Comparison of ENCODE assay signal across 24 mouse cellular contexts in genomic region chr15:93846797-93847196, GRCm38 (mm10).
DNase-seq lines count a peak whose midpoint lies in the region; ATAC-seq and TF ChIP-seq lines count a peak whose summit lies in the region.
"Had no signal": no experiment of that assay in that cellular context is flagged by ENCODE, and none has a peak within 500 bp of the region (broad histone marks: within the 10 kb centered on the region; RNA-seq: fewer than 3 reads in every experiment).

No protein-coding gene starts in this region.

- H3K27ac ChIP-seq in left cerebral cortex, adult 2 months, result peak overlapping the region; percentile 67
- peak overlapping the region; percentile 31; the same call in 1 of the 2 replicates for H3K27ac ChIP-seq in cortical plate, adult 2 months (ENCODE audit: insufficient read depth, low read length)
- H3K27ac ChIP-seq: embryonic facial prominence, embryonic 12.5 days; forebrain, embryonic 13.5 days; forebrain, embryonic 15.5 days had no signal

- no peak overlapping the region for H3K4me3 ChIP-seq in left cerebral cortex, adult 2 months
- no peak overlapping the region for H3K4me3 ChIP-seq in cortical plate, adult 2 months (ENCODE audit: insufficient read depth, low read length)
- H3K4me3 ChIP-seq: embryonic facial prominence, embryonic 12.5 days; forebrain, embryonic 13.5 days; forebrain, embryonic 15.5 days had no signal

- DNase-seq in left cerebral cortex, adult 2 months (ENCODE audit: extremely low spot score in 1 of 2, low spot score in 2 of 2), result no peak
- DNase-seq in left cerebral cortex, adult 11 months (ENCODE audit: low spot score), result no peak
- peak; percentile 31 for DNase-seq in brain, adult 2 months (ENCODE audit: low read depth, low spot score)
- no peak for DNase-seq in ovary, adult 18-20 months (ENCODE audit: low spot score)
- DNase-seq in liver, result no peak
- DNase-seq: adrenal gland, adult 8-10 months; adrenal gland, postnatal 14 days; B cell, adult 2 months; cerebellum, adult 11 months; cerebellum, adult 18-20 months; cerebellum, adult 8-10 months; cerebellum, adult 9-11 months; cerebellum, postnatal 14 days; cerebellum, postnatal 36 days; embryo, embryonic 11 days; forebrain, postnatal 0 days had no signal

- no peak for TF ChIP-seq CTCF in left cerebral cortex, adult 2 months (IDR thresholded peaks at IDR 0.05)
- TF ChIP-seq CTCF in cortical plate, adult 2 months (IDR thresholded peaks at IDR 0.05; ENCODE audit: extremely low read depth, insufficient read depth, low read length), result no peak

- no peak for ATAC-seq in monocyte, adult 5-6 weeks (replicated peaks; ENCODE audit: insufficient number of reproducible peaks, low FRiP score, low TSS enrichment, poor library complexity, severe bottlenecking)
- ATAC-seq: activated CD4-positive, CD25-positive, alpha-beta regulatory T cell, adult 4 months; CD4-positive, CD25-positive, alpha-beta regulatory T cell, adult 4 months; forebrain, embryonic 13.5 days; forebrain, embryonic 15.5 days; forebrain, postnatal 0 days; Patski had no signal

- H3K4me1 ChIP-seq in cortical plate, adult 2 months (ENCODE audit: control insufficient read depth, insufficient read depth, low read length), result no peaks in the 10 kb centered on the region
- H3K4me1 ChIP-seq: forebrain, embryonic 13.5 days; forebrain, embryonic 15.5 days had no signal

- no peak for TF ChIP-seq POLR2A in cortical plate, adult 2 months (IDR thresholded peaks at IDR 0.05; ENCODE audit: extremely low read depth, insufficient read depth, low read length)

- intact Hi-C loops in left cerebral cortex, adult 2 months (cut with DNase I), result loop anchor here (1.0 to 10.0 kb wide), 5 partner anchors 30 to 332 kb away; partner anchors contain the start of gene Prickle1
